Mouse (Mus musculus): ENCODE results near the gene Eya4.

Eya4 gene

GRCm38 (mm10) chr10:23230863-23231262 lies 119.7 kb downstream of the Eya4 start:
- DNase-seq, result no peak

- no peak for DNase-seq
These were observed 127.2 kb downstream of the Eya4 start for GRCm38 (mm10) chr10:23223336-23223735.

- no peak for DNase-seq
These were observed 130.2 kb downstream of the Eya4 start for GRCm38 (mm10) chr10:23220432-23220831.

GRCm38 (mm10) chr10:23216815-23217214 lies 133.8 kb downstream of the Eya4 start:
- DNase-seq, result no peak

- no peak for DNase-seq
These were observed 139.2 kb downstream of the Eya4 start for GRCm38 (mm10) chr10:23211381-23211780.

- no peak for DNase-seq
These were observed 146.7 kb downstream of the Eya4 start for GRCm38 (mm10) chr10:23203885-23204284.

GRCm38 (mm10) chr10:23203144-23203838 lies 147.3 kb downstream of the Eya4 start:
- no peak for DNase-seq

- DNase-seq, result no peak
These were observed 148.0 kb downstream of the Eya4 start for GRCm38 (mm10) chr10:23202591-23202990.

GRCm38 (mm10) chr10:23198251-23198650 lies 152.3 kb downstream of the Eya4 start:
- DNase-seq, result no peak

- no peak for DNase-seq
These were observed 154.2 kb downstream of the Eya4 start for GRCm38 (mm10) chr10:23196336-23196735.

- DNase-seq, result no peak
These were observed 155.2 kb downstream of the Eya4 start for GRCm38 (mm10) chr10:23195337-23195736.

- DNase-seq, result no peak
These were observed 160.8 kb downstream of the Eya4 start for GRCm38 (mm10) chr10:23189836-23190235.

GRCm38 (mm10) chr10:23185391-23185790 lies 165.2 kb downstream of the Eya4 start:
- DNase-seq, result no peak

- no peak for DNase-seq
These were observed 168.8 kb downstream of the Eya4 start for GRCm38 (mm10) chr10:23181572-23182493.

GRCm38 (mm10) chr10:23179285-23179684 lies 171.3 kb downstream of the Eya4 start:
- no peak for DNase-seq

- no peak for DNase-seq
These were observed 173.1 kb downstream of the Eya4 start for GRCm38 (mm10) chr10:23177347-23178046.

GRCm38 (mm10) chr10:23176666-23177346 lies 173.8 kb downstream of the Eya4 start:
- DNase-seq, result no peak

GRCm38 (mm10) chr10:23171541-23171940 lies 179.0 kb downstream of the Eya4 start:
- no peak for DNase-seq

GRCm38 (mm10) chr10:23165089-23165642 lies 185.4 kb downstream of the Eya4 start:
- no peak for DNase-seq

GRCm38 (mm10) chr10:23159844-23160243 lies 190.7 kb downstream of the Eya4 start:
- no peak for DNase-seq

- no peak for DNase-seq
These were observed 191.4 kb downstream of the Eya4 start for GRCm38 (mm10) chr10:23159138-23159537.

- no peak for DNase-seq
These were observed 193.5 kb downstream of the Eya4 start for GRCm38 (mm10) chr10:23156866-23157625.
